Mouse (Mus musculus) adrenal gland, adult 18-20 months (tissue): ENCODE results near the gene Fancd2. TPM values are rescaled to one million over a fixed set of nuclear protein-coding genes. Genes with fewer than 3 reads are reported as not detected.

Experiments used
- DNase-seq, 2 experiments: peaks; one replicate each; pipeline ENCODE4 v3.0.0; 2021 to 2022; ENCODE audit warnings: low spot score in 2 of 2
- long read RNA-seq, 2 experiments: library from polyadenylated mRNA; stranded (forward); transcript quantifications; one replicate each; pipeline ENCODE4 v2.0.0; 2021
- total RNA-seq, 2 experiments: library from RNA; stranded (reverse); gene quantifications; 1 replicate in 1 of 2; 2 replicates in 1 of 2; pipeline ENCODE4 v1.2.3; 2021

Gene Fancd2
- under 1 TPM; 0.19 to 0.43 TPM for total RNA-seq
- long read RNA-seq, experiment 1, partial matches to known transcripts = 0 of 1 reads
- long read RNA-seq, experiment 1, other reads (novel, unspliced or antisense) = 1 of 1 reads
- long read RNA-seq, experiment 2, partial matches to known transcripts = 2 of 20 reads
- long read RNA-seq, experiment 2, other reads (novel, unspliced or antisense) = 18 of 20 reads

- peak; percentile 97 to 98 for DNase-seq
These were observed at the start of gene Fancd2, which contains the start of gene Emc3 for GRCm38 (mm10) chr6:113530932-113531839. TSS of gene Fancd2 (plus strand) at chr6:113531682. TSS of gene Emc3 (minus strand) at chr6:113531652.

GRCm38 (mm10) chr6:113482477-113483099 is 48.9 kb upstream of the Fancd2 start:
- DNase-seq = peak in 1 of 2 experiments; percentile 47

DNA sequence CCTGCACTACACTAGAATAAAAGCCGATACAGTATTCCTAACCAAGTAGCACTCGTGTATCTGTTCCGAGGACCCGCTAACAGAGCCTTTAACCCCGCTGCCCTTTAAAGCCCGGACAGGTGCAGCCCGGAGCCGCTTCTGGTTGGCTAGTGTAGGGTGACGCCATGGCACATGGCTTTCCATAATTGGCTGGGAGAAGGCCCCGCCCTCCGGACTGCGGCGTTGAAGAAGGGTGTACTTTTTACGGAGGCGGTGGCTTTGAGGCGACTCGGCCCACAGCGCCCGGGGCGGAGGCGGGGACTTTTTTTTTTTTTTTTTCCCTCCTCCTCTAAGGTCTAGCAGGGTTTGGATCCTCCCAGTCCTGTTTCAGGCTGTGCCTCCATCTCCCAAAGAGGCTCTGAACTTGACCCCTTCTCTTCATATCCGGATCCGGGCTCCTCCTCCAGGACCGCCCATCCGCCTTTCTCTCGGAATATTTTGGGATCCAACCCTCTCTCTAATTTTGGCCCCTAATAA is 48.3 kb upstream of the Fancd2 start, which contains the start of gene Creld1:
Gene Creld1, plus strand, starts transcription at position 198 of the 516 bp plus-strand sequence.
- peak; percentile 83 to 85 for DNase-seq

- DNase-seq = peak; percentile 24 to 36
These were observed 47.8 kb upstream of the Fancd2 start for GRCm38 (mm10) chr6:113483729-113484128.

GRCm38 (mm10) chr6:113487125-113487576 is 44.3 kb upstream of the Fancd2 start:
- DNase-seq = no peak

DNA sequence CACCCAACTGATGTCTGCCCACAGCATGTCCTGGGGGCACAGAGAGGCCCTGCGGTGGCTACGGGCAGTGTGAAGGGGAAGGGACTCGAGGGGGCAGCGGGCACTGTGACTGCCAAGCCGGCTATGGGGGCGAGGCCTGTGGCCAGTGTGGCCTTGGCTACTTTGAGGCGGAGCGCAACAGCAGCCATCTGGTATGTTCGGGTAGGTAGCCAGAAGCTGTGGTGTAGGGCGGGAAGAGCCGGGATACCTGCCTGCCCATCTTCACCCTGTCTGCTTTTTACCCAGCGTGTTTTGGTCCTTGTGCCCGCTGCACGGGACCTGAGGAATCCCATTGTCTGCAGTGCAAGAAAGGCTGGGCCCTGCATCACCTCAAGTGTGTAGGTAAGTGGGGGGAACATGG is 42.1 kb upstream of the Fancd2 start:
- DNase-seq = no peak

- DNase-seq = no peak
These were observed 39.2 kb upstream of the Fancd2 start for GRCm38 (mm10) chr6:113492101-113492864.

DNA sequence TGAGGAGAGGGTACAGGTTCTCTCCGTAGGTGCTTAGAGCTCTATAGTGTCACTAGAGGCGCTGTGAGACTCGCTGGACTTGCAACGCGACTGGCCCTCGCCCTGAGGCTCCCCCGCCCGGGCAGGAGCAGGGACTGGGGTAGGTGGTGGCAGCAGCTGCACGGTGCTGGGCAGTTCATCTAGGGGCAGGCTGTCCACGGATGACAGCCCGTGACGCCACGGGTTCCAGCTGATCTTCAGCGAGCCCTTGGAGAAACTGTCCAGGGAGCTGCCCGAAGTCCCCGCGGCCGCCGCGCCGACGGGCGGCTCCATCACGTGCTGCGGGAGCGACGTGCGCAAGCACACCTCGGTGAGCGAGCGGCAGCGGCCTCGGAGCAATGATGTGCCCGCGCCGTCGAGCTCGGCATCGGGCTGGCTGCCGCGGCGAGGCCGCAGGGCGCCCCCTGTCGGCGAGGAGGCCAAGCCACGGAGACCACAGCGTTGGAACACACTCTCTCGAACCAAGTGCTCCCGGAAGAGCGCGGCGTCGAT is 37.2 kb upstream of the Fancd2 start:
- peak; percentile 72 to 84 for DNase-seq

DNA sequence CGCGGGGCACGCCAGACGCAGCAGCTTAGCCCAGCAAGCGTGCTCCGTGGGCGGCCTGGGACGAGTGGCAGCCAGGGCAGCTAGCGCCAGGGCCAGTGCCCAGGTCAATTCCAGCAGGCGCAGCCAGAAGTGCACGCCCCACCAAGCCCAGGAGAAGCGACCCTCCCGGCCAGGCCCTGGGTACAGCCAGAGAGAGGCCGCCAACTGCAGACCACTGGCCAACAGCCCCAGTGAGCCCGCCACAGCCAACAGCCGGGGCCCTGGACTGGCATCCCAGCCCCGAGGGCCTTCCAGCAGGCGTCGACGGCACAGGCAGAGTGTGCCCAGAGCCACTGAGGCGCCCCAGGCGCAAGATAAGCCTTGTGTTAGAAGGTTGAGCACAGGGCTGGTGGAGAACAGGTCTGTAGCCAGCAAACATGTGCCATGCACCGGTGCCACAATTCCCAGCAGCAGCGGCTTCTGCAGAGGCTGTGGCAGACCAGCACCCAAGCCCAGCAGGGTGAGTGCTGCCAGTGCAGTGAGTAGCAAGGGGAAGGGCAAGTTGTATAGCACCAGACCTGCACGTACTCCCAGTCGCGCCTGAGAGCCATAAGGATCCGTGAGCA is 36.3 kb upstream of the Fancd2 start:
- no peak for DNase-seq

DNA sequence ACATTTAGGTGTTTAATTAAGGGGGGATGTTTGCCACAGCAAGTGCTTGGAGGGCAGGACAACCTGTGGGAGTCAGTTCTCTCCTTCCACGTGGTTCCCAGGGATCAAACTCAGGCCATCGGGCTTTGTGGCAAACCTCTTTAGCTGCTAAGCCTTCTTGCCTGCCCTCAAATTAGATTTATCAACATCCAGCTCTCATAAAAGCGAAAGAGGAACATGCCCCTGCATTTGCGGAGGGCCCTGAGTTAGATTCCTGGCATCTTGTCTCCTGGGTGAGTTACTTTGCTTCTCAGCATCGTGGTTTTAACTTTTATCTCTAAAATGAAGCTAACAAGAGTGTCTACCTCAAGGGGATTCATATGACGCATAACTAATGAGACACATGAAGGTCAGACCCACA is 32.1 kb upstream of the Fancd2 start:
- DNase-seq = no peak

DNA sequence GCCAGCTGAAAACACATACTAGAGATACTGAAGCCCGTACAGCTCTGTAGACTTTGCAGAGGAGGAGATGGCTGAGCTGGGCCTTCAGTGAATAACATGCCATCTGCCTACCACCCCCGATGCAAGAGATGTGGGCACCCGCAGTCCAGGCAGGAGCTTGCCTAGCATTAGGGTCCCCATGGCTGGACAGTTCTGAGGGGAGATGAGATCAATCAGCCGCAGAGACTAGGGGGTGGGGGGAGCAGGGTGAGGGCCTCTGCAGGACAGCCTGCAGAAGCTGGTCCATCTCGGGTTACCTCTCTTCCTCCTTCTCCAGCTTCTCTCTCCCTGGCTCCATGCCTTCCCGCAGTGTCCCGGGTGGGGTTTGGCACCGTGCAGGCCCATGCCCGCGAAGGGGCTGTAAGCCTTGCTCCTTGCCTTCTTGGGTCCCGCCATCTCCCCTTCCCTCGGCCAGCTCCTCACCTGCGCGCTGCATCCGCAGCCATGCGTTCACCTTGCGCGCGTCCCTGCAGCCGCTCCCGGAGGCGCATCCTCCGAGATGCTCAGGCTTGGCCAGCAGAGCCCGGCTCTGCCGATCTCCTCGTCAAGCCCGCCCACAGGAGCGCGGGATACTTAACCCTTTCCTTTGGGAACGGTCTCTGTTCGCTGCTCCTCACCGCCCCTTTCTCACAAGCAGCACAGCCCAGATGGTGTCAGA is 29.9 kb upstream of the Fancd2 start, which contains the start of gene Prrt3:
Gene Prrt3, minus strand, starts transcription at position 544 of the 697 bp plus-strand sequence.
- DNase-seq = no peak

DNA sequence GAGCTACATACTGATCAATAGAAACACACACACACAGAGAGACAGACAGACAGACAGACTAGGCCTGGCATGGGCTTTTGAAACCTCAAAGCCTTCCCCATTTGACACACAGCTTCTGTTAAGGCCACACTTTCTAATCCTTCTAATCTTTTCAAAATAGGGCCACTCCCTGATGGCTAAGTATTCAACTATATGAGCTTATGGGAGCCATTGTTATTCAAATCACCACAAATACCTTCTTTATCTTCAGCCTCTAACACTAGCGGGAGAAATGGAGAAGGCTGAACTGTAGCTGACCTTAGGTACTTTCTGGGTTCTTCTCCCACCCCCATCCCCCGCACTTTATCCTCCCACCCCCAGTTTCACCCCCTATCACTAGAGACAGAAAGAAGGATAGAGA is 28.7 kb upstream of the Fancd2 start:
- DNase-seq = no peak

DNA sequence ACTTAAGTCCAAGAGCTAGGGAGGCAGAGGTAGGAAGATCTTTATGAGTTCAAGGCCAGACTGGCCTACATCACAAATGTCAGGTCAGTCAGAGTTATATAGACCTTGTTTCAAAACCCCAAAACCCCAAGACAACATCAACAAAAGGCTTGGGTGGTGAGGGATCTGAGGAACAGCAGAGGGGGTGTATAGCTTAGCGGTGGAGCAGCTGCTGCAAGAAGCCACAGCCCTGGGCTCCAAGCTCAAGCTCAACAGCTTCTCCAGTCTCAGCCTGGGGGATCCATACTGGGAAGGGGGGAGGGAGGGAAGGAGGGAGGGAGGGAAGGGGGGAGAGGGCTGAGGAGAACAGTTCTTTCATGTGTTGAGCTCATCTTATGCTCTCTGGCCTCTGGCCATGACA is 25.8 kb upstream of the Fancd2 start:
- DNase-seq = no peak

DNA sequence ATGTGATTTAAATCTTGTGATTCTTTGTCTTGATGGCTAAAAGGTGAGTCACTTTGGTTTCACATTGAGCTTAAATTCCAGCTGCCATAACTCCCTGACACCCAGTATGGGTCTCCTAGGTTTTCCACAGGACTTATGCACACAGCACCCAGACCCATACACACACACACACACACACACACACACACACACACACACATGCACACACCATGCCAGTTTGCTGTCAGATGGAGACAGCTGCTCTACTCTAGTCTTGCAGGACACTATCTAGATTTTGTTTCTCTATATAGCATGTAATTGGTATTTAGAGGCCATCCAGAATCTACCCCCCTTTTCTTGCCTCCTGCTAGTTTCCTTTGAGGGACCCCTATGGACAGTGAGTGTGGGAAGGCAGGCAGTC is 24.4 kb upstream of the Fancd2 start:
- DNase-seq = no peak

DNA sequence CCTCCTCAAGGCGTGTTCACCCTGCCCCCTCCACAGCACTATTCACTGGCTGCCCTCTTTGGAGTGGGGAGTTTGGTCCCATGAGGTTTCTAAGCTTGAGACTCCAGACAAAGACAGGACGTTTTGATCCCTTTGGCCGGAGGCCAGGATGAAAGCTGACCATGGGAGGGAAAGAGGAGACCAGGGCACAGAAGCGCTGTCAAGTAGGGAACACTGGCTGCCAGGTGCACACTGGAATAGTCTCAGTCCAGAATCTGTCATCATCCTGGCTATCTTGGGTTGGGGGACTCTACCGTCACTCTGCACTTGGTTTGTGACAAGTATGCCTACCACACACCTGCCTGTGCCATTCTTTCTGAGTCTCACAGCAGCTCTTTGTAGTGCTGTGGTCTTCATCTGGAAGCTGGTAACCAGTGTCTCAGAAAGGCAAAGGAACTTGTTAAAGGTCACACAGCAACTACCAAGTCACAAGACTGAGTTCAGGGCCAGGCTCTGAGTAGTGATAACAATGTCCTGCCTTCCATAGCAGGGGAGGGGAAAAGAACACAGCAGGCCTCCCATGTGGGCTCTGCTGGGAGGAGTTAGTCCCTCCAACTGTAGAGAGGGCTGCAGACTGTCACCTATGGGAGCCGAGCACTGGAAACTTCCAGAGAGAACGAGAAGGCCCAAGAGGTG is 23.1 kb upstream of the Fancd2 start:
- DNase-seq = no peak

DNA sequence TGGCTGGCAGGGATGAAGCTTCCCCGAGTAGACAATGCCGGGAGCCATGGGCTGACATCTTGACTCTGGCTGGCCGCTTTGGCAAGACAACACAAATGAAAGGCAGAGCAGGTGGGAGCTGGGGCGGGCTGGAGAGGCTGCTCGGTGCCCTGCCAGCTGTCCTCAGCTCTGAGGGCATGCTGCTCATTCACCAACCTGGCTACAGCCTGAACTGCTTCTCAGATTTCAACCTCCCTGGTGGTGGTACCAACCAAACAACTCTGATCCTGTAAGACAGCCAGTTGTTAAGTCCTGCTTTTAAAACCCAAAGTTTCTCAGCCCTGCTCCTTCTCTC is 22.6 kb upstream of the Fancd2 start:
- no peak for DNase-seq

DNA sequence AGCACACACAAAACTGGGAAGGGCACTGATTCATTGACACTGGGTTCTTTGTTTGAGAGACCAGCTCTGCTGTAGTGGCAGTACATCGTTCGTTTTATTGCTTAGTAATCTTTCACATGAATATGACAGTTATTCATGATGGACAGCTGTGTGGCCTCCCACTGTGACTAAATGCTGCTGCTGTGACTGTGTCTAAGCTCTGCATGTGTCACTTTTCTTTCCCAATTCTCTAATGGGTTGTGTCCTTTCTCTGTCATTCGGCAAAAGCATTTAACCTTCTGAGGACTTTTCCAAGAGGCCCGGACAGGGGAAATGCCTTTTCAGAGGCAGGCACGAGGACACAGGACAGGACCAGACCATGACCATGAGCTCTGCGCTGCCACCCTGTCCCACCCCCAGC is 17.5 kb upstream of the Fancd2 start:
- DNase-seq = no peak

GRCm38 (mm10) chr6:113514600-113514999 is 16.9 kb upstream of the Fancd2 start:
- DNase-seq = no peak
